Mouse (Mus musculus) hindbrain, embryonic 15.5 days (tissue): Measurements from ENCODE around the gene Cyb5d2. TPM values are rescaled to one million over a fixed set of nuclear protein-coding genes. Genes with fewer than 3 reads are reported as not detected.
"Not testable (repeated sequence)": the region's sequence is repeated elsewhere in the genome, so short reads cannot be mapped to it uniquely, and the experiment has no call there.

Experiments used
- ATAC-seq: fragments of 200-750 bp; cut with Nextera tagmentation; 2 replicates; pipeline ENCODE4 v1.8.0; 2017; ENCODE audit warnings: low read depth, moderate number of reproducible peaks, moderate TSS enrichment; ENCODE audit not compliant: low FRiP score
- H3K27ac ChIP-seq: fragments of 300-500 bp; sonication (generic); replicated peaks from 2 replicates; pipeline ENCODE4 v1.5.1; 2015; ENCODE audit warnings: mild to moderate bottlenecking, inconsistent platforms
- H3K27me3 ChIP-seq: fragments of 300-500 bp; sonication (generic); 2 replicates; pipeline ENCODE4 v1.6.1; 2015; ENCODE audit warnings: control low read depth, inconsistent platforms
- H3K36me3 ChIP-seq: fragments of 300-500 bp; sonication (generic); 2 replicates; pipeline ENCODE4 v1.6.1; 2015; ENCODE audit warnings: control low read depth, inconsistent platforms
- H3K4me1 ChIP-seq: fragments of 300-500 bp; sonication (generic); replicated peaks from 2 replicates; pipeline ENCODE4 v1.6.1; 2015; ENCODE audit warnings: control low read depth, inconsistent platforms
- H3K4me2 ChIP-seq: fragments of 300-500 bp; sonication (generic); 2 replicates; pipeline ENCODE4 v1.6.1; 2015; ENCODE audit warnings: moderate library complexity, mild to moderate bottlenecking, inconsistent platforms
- H3K4me3 ChIP-seq: fragments of 300-500 bp; sonication (generic); 2 replicates; pipeline ENCODE4 v1.5.1; 2015; ENCODE audit warnings: mild to moderate bottlenecking, inconsistent platforms
- H3K9ac ChIP-seq: fragments of 300-500 bp; sonication (generic); 2 replicates; pipeline ENCODE4 v1.6.1; 2015; ENCODE audit warnings: inconsistent platforms
- H3K9me3 ChIP-seq: fragments of 300-500 bp; sonication (generic); 2 replicates; pipeline ENCODE4 v1.6.1; 2016; ENCODE audit warnings: control low read depth, inconsistent platforms
- WGBS: fragments of 180-500 bp; shearing (Covaris S2); methylation state at CpG from one replicate; pipeline ENCODE4 v1.1.7; 2015; 5-methylcytosine and 5-hydroxymethylcytosine counted together
- polyA plus RNA-seq: library from polyadenylated mRNA; unstranded; fragments of >200 nt; fragmentation: Nextera tagmentation; extraction: Ambion mirVana; gene quantifications from 2 replicates; pipeline ENCODE4 v1.2.1, GENCODE M21; 2015

Gene Cyb5d2
- polyA plus RNA-seq, 1 experiment from 2014 or later: 9.0 TPM

GRCm38 (mm10) chr11:72770816-72771215 is 25.1 kb downstream of the Cyb5d2 start:
- Histone ChIP-seq H3K4me3 (no peak overlapping the region), H3K9ac (no peak overlapping the region), H3K4me1 (no peaks in the 10 kb centered on the region), H3K4me2 (no peak overlapping the region), H3K27me3 (no peaks in the 10 kb centered on the region), H3K36me3 (peaks cover 21% of the 10 kb centered on the region), H3K27ac (no peak overlapping the region), H3K9me3 (no peaks in the 10 kb centered on the region)
- ATAC-seq: no peak
- whole genome bisulfite sequencing: 87% methylated on average over 5 of the region's 5 CpGs

- ATAC-seq: no peak
These were observed 25.6 kb downstream of the Cyb5d2 start for GRCm38 (mm10) chr11:72770324-72770723.

GRCm38 (mm10) chr11:72769061-72769460 is 26.9 kb downstream of the Cyb5d2 start:
- no peaks in the 10 kb centered on the region for H3K27me3 ChIP-seq
- no peaks in the 10 kb centered on the region for H3K4me1 ChIP-seq
- WGBS: over 99% methylated on average over 3 of the region's 3 CpGs
- no peak for ATAC-seq
- H3K9me3 ChIP-seq: no peaks in the 10 kb centered on the region
- no peak overlapping the region for H3K4me2 ChIP-seq
- H3K9ac ChIP-seq: no peak overlapping the region
- H3K27ac ChIP-seq: no peak overlapping the region
- H3K36me3 ChIP-seq: peaks cover 25% of the 10 kb centered on the region
- H3K4me3 ChIP-seq: no peak overlapping the region

More at GRCm38 (mm10) chr11:72770324-72770723, 25.6 kb downstream of the Cyb5d2 start:
- Histone ChIP-seq H3K27ac (no peak overlapping the region), H3K4me3 (no peak overlapping the region), H3K36me3 (peaks cover 21% of the 10 kb centered on the region), H3K27me3 (no peaks in the 10 kb centered on the region), H3K4me1 (no peaks in the 10 kb centered on the region), H3K4me2 (no peak overlapping the region), H3K9ac (no peak overlapping the region), H3K9me3 (no peaks in the 10 kb centered on the region)
- 88% methylated on average over 3 of the region's 3 CpGs for WGBS

- H3K4me3 ChIP-seq: no peak overlapping the region
- no peaks in the 10 kb centered on the region for H3K4me1 ChIP-seq
- no peak overlapping the region for H3K9ac ChIP-seq
- 96% methylated on average over 8 of the region's 8 CpGs for WGBS
- no peaks in the 10 kb centered on the region for H3K9me3 ChIP-seq
- no peak overlapping the region for H3K27ac ChIP-seq
- H3K27me3 ChIP-seq: no peaks in the 10 kb centered on the region
- ATAC-seq: no peak
- no peak overlapping the region for H3K4me2 ChIP-seq
- peaks cover 39% of the 10 kb centered on the region for H3K36me3 ChIP-seq
These were observed 28.2 kb downstream of the Cyb5d2 start for GRCm38 (mm10) chr11:72767716-72768115.

GRCm38 (mm10) chr11:72764270-72764669 is 31.7 kb downstream of the Cyb5d2 start:
- Histone ChIP-seq H3K4me1 (no peaks in the 10 kb centered on the region), H3K9ac (no peak overlapping the region), H3K27me3 (no peaks in the 10 kb centered on the region), H3K4me3 (no peak overlapping the region), H3K9me3 (no peaks in the 10 kb centered on the region), H3K4me2 (no peak overlapping the region), H3K27ac (no peak overlapping the region), H3K36me3 (peaks cover 71% of the 10 kb centered on the region)
- 89% methylated on average over 4 of the region's 4 CpGs for WGBS
- ATAC-seq: no peak

GRCm38 (mm10) chr11:72760781-72761180 is 35.2 kb downstream of the Cyb5d2 start:
- no peak overlapping the region for H3K9ac ChIP-seq
- peaks cover 83% of the 10 kb centered on the region for H3K36me3 ChIP-seq
- H3K27me3 ChIP-seq: no peaks in the 10 kb centered on the region
- H3K4me3 ChIP-seq: no peak overlapping the region
- no peaks in the 10 kb centered on the region for H3K9me3 ChIP-seq
- WGBS: 86% methylated on average over 1 of the region's 1 CpGs
- ATAC-seq: no peak
- H3K4me2 ChIP-seq: no peak overlapping the region
- H3K4me1 ChIP-seq: no peaks in the 10 kb centered on the region
- H3K27ac ChIP-seq: no peak overlapping the region

- H3K27me3 ChIP-seq: no peaks in the 10 kb centered on the region
- no peaks in the 10 kb centered on the region for H3K9me3 ChIP-seq
- H3K4me1 ChIP-seq: no peaks in the 10 kb centered on the region
- no peak overlapping the region for H3K27ac ChIP-seq
- ATAC-seq: no peak
- 95% methylated on average over 6 of the region's 6 CpGs for WGBS
- H3K4me3 ChIP-seq: no peak overlapping the region
- H3K36me3 ChIP-seq: peaks cover 93% of the 10 kb centered on the region
- H3K9ac ChIP-seq: no peak overlapping the region
- no peak overlapping the region for H3K4me2 ChIP-seq
These were observed 36.4 kb downstream of the Cyb5d2 start for GRCm38 (mm10) chr11:72759581-72759980.

- Histone ChIP-seq H3K36me3 (peaks cover 89% of the 10 kb centered on the region), H3K27me3 (no peaks in the 10 kb centered on the region), H3K9ac (no peak overlapping the region), H3K4me1 (no peaks in the 10 kb centered on the region), H3K4me2 (no peak overlapping the region), H3K27ac (no peak overlapping the region), H3K9me3 (no peaks in the 10 kb centered on the region), H3K4me3 (no peak overlapping the region)
- WGBS: 84% methylated on average over 5 of the region's 5 CpGs
- no peak for ATAC-seq
These were observed 37.6 kb downstream of the Cyb5d2 start for GRCm38 (mm10) chr11:72758316-72758715.

GRCm38 (mm10) chr11:72751956-72752355 is 44.0 kb downstream of the Cyb5d2 start:
- H3K9me3 ChIP-seq: no peaks in the 10 kb centered on the region
- WGBS: 51% methylated on average over 2 of the region's 2 CpGs
- H3K27me3 ChIP-seq: no peaks in the 10 kb centered on the region
- peaks cover 84% of the 10 kb centered on the region for H3K36me3 ChIP-seq
- H3K4me1 ChIP-seq: no peaks in the 10 kb centered on the region
- no peak overlapping the region for H3K27ac ChIP-seq
- ATAC-seq: no peak
- H3K4me2 ChIP-seq: no peak overlapping the region
- no peak overlapping the region for H3K4me3 ChIP-seq
- no peak overlapping the region for H3K9ac ChIP-seq

GRCm38 (mm10) chr11:72739048-72739447 is 56.9 kb downstream of the Cyb5d2 start:
- H3K9me3 ChIP-seq: no peaks in the 10 kb centered on the region
- H3K4me3 ChIP-seq: no peak overlapping the region
- H3K36me3 ChIP-seq: peaks cover 44% of the 10 kb centered on the region
- 93% methylated on average over 1 of the region's 1 CpGs for WGBS
- H3K27me3 ChIP-seq: no peaks in the 10 kb centered on the region
- peaks cover 3% of the 10 kb centered on the region; the same call in 1 of the 2 replicates for H3K4me1 ChIP-seq
- H3K27ac ChIP-seq: no peak overlapping the region
- no peak for ATAC-seq
- no peak overlapping the region for H3K4me2 ChIP-seq
- H3K9ac ChIP-seq: no peak overlapping the region

GRCm38 (mm10) chr11:72737517-72737916 is 58.4 kb downstream of the Cyb5d2 start:
- not testable (repeated sequence) for ATAC-seq
- peaks cover 44% of the 10 kb centered on the region for H3K36me3 ChIP-seq

GRCm38 (mm10) chr11:72736320-72736719 is 59.6 kb downstream of the Cyb5d2 start:
- Histone ChIP-seq H3K4me3 (no peak overlapping the region), H3K4me2 (no peak overlapping the region), H3K9me3 (no peaks in the 10 kb centered on the region), H3K9ac (no peak overlapping the region), H3K4me1 (peaks cover 3% of the 10 kb centered on the region; the same call in 1 of the 2 replicates), H3K27me3 (no peaks in the 10 kb centered on the region), H3K27ac (no peak overlapping the region), H3K36me3 (peaks cover 52% of the 10 kb centered on the region)
- ATAC-seq: no peak
- 66% methylated on average over 1 of the region's 1 CpGs for WGBS

More at GRCm38 (mm10) chr11:72737517-72737916, 58.4 kb downstream of the Cyb5d2 start:
- H3K4me1 ChIP-seq, H3K9ac ChIP-seq, H3K4me3 ChIP-seq, H3K27ac ChIP-seq, H3K27me3 ChIP-seq, H3K4me2 ChIP-seq, H3K9me3 ChIP-seq: not testable (repeated sequence)
- WGBS: 91% methylated on average over 5 of the region's 5 CpGs

GRCm38 (mm10) chr11:72735519-72735860 is 60.5 kb downstream of the Cyb5d2 start:
- no peak overlapping the region for H3K4me3 ChIP-seq
- H3K4me1 ChIP-seq: peaks cover 3% of the 10 kb centered on the region; the same call in 1 of the 2 replicates
- ATAC-seq: no peak
- H3K36me3 ChIP-seq: peaks cover 54% of the 10 kb centered on the region
- no peak overlapping the region for H3K9ac ChIP-seq
- H3K27me3 ChIP-seq: no peaks in the 10 kb centered on the region
- no peak overlapping the region for H3K4me2 ChIP-seq
- H3K9me3 ChIP-seq: no peaks in the 10 kb centered on the region
- H3K27ac ChIP-seq: no peak overlapping the region
- WGBS: 57% methylated on average over 2 of the region's 2 CpGs
